Mouse (Mus musculus) midbrain, embryonic 12.5 days (tissue): Measurements from ENCODE around the gene Slit3. TPM values are rescaled to one million over a fixed set of nuclear protein-coding genes. Genes with fewer than 3 reads are reported as not detected.

Experiments
- ATAC-seq: fragments of 200-750 bp; cut with Nextera tagmentation; 2 replicates; pipeline ENCODE4 v1.8.0; 2017; ENCODE audit warnings: low read depth, moderate TSS enrichment, moderate library complexity; ENCODE audit not compliant: low FRiP score
- H3K27ac ChIP-seq: fragments of 300-500 bp; sonication (generic); replicated peaks from 2 replicates; pipeline ENCODE4 v1.5.1; 2016; ENCODE audit warnings: mild to moderate bottlenecking
- H3K27me3 ChIP-seq: fragments of 300-500 bp; sonication (generic); 2 replicates; pipeline ENCODE4 v1.6.1; 2016; ENCODE audit warnings: mild to moderate bottlenecking
- H3K36me3 ChIP-seq: fragments of 300-500 bp; sonication (generic); 2 replicates; pipeline ENCODE4 v1.6.1; 2016
- H3K4me1 ChIP-seq: fragments of 300-500 bp; sonication (generic); 2 replicates; pipeline ENCODE4 v1.6.1; 2016
- H3K4me2 ChIP-seq: fragments of 300-500 bp; sonication (generic); replicated peaks from 2 replicates; pipeline ENCODE4 v1.6.1; 2016; ENCODE audit warnings: mild to moderate bottlenecking, moderate library complexity
- H3K4me3 ChIP-seq: fragments of 300-500 bp; sonication (generic); 2 replicates; pipeline ENCODE4 v1.5.1; 2016; ENCODE audit warnings: mild to moderate bottlenecking
- H3K9ac ChIP-seq: fragments of 300-500 bp; sonication (generic); replicated peaks from 2 replicates; pipeline ENCODE4 v1.6.1; 2016; ENCODE audit warnings: mild to moderate bottlenecking, moderate library complexity
- H3K9me3 ChIP-seq: fragments of 300-500 bp; sonication (generic); 2 replicates; pipeline ENCODE4 v1.6.1; 2016; ENCODE audit warnings: mild to moderate bottlenecking
- WGBS: fragments of 180-500 bp; shearing (Covaris S2); methylation state at CpG from one replicate; pipeline ENCODE4 v1.1.7; 2016; 5-methylcytosine and 5-hydroxymethylcytosine counted together
- polyA plus RNA-seq: library from polyadenylated mRNA; unstranded; fragments of >200 nt; fragmentation: Nextera tagmentation; extraction: Ambion mirVana; gene quantifications from 2 replicates; pipeline ENCODE4 v1.2.1, GENCODE M21; 2016

The Slit3 gene
- polyA plus RNA-seq, 1 experiment from 2014 or later: 16.2 TPM

DNA sequence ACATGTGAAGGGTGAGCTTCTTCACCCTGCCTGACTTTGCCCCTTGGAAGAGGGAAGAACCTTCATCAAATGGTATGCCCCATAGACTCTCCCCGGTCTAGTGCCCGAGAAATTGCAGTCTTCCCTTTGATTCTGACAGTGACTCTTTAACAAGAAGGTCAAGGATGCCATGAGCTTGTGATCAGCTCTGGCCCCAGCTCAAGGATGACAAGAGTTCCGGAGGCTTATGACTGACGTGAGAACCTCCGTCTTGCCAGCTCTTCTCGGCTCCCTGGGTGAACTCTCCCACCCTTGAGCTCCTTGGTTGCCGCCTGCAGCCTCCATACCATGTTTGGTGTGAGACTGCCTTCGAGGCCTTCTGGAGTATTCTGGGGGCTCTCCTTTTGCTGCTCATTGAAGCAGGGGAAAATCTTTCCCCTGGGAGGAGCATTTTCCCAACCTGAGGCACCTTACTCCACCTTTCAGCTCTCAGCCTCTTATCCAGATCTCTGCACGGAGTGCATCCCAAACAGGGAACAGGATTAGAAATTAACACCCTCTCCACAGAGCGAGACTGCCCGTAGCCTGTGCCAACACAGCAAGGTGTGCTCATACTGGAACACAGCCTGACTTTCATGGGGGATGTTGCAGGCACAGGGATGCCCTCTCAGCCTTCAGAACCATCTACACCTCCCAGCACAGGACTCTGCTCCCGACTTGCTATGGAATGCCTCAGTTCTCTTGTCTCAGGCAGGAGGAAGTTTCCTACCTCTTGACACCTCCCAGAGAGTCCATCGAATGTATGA lies 224.9 kb downstream of the Slit3 start:
- H3K4me3 ChIP-seq: no peak overlapping the region
- ATAC-seq: no peak
- peaks cover 5% of the 10 kb centered on the region; the same call in 1 of the 2 replicates for H3K4me1 ChIP-seq
- no peak overlapping the region for H3K4me2 ChIP-seq
- H3K27ac ChIP-seq: no peak overlapping the region
- no peaks in the 10 kb centered on the region for H3K9me3 ChIP-seq
- H3K9ac ChIP-seq: no peak overlapping the region
- WGBS: 85% methylated on average over 13 of the region's 13 CpGs
- H3K36me3 ChIP-seq: no peaks in the 10 kb centered on the region
- H3K27me3 ChIP-seq: peaks cover 87% of the 10 kb centered on the region

DNA sequence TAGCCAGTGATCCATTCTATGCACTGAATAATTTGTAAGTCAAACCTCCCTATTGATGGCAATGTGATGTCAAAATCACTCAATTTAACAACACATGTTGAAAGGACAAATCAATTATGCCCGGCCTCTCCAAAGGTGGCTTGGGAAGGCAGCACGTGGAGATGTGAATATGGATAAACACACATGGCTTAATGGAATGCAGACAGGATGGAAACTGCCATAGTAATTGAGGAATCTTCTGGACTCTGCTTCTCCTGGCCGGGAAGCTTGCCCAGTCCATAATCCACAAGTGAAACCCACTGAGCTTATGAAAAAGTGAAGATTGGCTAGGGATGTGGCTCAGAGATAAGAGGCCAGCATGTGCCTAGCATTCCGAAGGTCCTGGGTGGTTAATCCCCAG lies 227.1 kb downstream of the Slit3 start:
- Histone ChIP-seq H3K27me3 (peaks cover 93% of the 10 kb centered on the region), H3K4me1 (peaks cover 13% of the 10 kb centered on the region; the same call in 1 of the 2 replicates), H3K4me2 (no peak overlapping the region), H3K9me3 (no peaks in the 10 kb centered on the region), H3K36me3 (no peaks in the 10 kb centered on the region), H3K4me3 (no peak overlapping the region), H3K9ac (no peak overlapping the region), H3K27ac (no peak overlapping the region)
- ATAC-seq: no peak
- 25% methylated on average over 4 of the region's 4 CpGs for WGBS

GRCm38 (mm10) chr11:35350968-35351367 lies 229.9 kb downstream of the Slit3 start:
- Histone ChIP-seq H3K4me3 (no peak overlapping the region), H3K9me3 (no peaks in the 10 kb centered on the region), H3K9ac (no peak overlapping the region), H3K4me2 (no peak overlapping the region), H3K27me3 (peaks cover 88% of the 10 kb centered on the region), H3K4me1 (peaks cover 13% of the 10 kb centered on the region; the same call in 1 of the 2 replicates), H3K36me3 (no peaks in the 10 kb centered on the region), H3K27ac (no peak overlapping the region)
- WGBS: 8% methylated on average over 4 of the region's 4 CpGs
- ATAC-seq: no peak

DNA sequence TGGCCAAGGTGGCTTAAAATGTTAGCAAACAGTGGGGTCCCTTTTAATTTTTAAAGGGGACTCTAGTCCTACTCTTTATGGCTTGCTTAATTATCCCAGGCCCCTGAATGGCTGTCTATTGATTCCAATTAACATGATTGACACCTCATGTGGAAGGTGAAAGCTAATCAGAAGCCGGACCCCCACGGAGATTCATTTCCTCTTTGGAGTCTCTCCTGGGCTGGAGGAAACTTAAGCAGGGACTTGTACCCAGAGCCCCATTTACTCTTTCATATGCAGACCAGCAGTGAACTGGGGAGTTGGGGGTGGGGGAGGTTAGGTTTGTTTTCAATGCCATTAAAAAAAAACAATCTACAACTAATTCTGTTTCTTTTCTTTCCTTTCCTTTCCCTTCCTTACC lies 230.4 kb downstream of the Slit3 start:
- Histone ChIP-seq H3K27ac (no peak overlapping the region), H3K9me3 (no peaks in the 10 kb centered on the region), H3K4me3 (no peak overlapping the region), H3K36me3 (no peaks in the 10 kb centered on the region), H3K4me2 (no peak overlapping the region), H3K9ac (no peak overlapping the region), H3K4me1 (peaks cover 13% of the 10 kb centered on the region; the same call in 1 of the 2 replicates), H3K27me3 (peaks cover 88% of the 10 kb centered on the region)
- WGBS: 12% methylated on average over 2 of the region's 2 CpGs
- ATAC-seq: no peak

- no peak for ATAC-seq
- Histone ChIP-seq H3K4me3 (no peak overlapping the region), H3K9me3 (peaks cover 6% of the 10 kb centered on the region; the same call in 1 of the 2 replicates), H3K4me1 (peaks cover 8% of the 10 kb centered on the region; the same call in 1 of the 2 replicates), H3K36me3 (no peaks in the 10 kb centered on the region), H3K27me3 (peaks cover 93% of the 10 kb centered on the region), H3K9ac (no peak overlapping the region), H3K4me2 (no peak overlapping the region), H3K27ac (no peak overlapping the region)
- WGBS: 74% methylated on average over 4 of the region's 4 CpGs
These were observed 234.8 kb downstream of the Slit3 start for GRCm38 (mm10) chr11:35355811-35356210.

GRCm38 (mm10) chr11:35361071-35361470 lies 240.0 kb downstream of the Slit3 start:
- Histone ChIP-seq H3K36me3 (no peaks in the 10 kb centered on the region), H3K4me3 (no peak overlapping the region), H3K9me3 (peaks cover 6% of the 10 kb centered on the region; the same call in 1 of the 2 replicates), H3K4me2 (no peak overlapping the region), H3K27ac (no peak overlapping the region), H3K27me3 (peaks cover 99% of the 10 kb centered on the region), H3K4me1 (peaks cover 18% of the 10 kb centered on the region), H3K9ac (no peak overlapping the region)
- WGBS: 87% methylated on average over 6 of the region's 6 CpGs
- ATAC-seq: no peak

DNA sequence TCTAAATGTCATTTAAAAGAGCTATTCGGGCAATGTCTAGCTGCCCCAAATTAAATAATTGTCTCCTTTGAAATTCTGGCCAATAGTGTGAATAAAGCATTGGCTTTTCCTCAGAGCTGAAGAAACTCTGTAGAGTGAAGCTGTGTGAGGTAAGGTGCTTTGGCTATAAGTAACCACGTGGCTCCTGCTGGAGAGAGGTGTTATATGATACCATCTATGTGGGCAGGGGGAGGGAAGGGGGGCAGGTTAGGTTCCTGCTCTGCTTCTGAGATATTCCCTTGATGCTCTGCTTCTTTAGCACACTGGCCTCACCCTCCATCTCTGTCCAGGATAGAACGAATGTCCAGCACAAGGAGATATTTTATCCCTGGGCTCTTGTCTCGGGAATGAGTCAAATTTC lies 242.0 kb downstream of the Slit3 start:
- H3K27ac ChIP-seq: no peak overlapping the region
- no peak overlapping the region for H3K9ac ChIP-seq
- no peak overlapping the region for H3K4me3 ChIP-seq
- H3K27me3 ChIP-seq: peaks cover 99% of the 10 kb centered on the region
- H3K4me2 ChIP-seq: no peak overlapping the region
- ATAC-seq: no peak
- 59% methylated on average over 4 of the region's 4 CpGs for WGBS
- peaks cover 18% of the 10 kb centered on the region for H3K4me1 ChIP-seq
- no peaks in the 10 kb centered on the region for H3K36me3 ChIP-seq
- peaks cover 6% of the 10 kb centered on the region; the same call in 1 of the 2 replicates for H3K9me3 ChIP-seq

- H3K4me3 ChIP-seq: no peak overlapping the region
- peaks cover 99% of the 10 kb centered on the region for H3K27me3 ChIP-seq
- H3K4me1 ChIP-seq: peaks cover 18% of the 10 kb centered on the region
- no peak overlapping the region for H3K27ac ChIP-seq
- peaks cover 5% of the 10 kb centered on the region; the same call in 1 of the 2 replicates for H3K9me3 ChIP-seq
- ATAC-seq: no peak
- H3K9ac ChIP-seq: no peak overlapping the region
- no peak overlapping the region for H3K4me2 ChIP-seq
- no peaks in the 10 kb centered on the region for H3K36me3 ChIP-seq
- 46% methylated on average over 10 of the region's 10 CpGs for WGBS
These were observed 243.4 kb downstream of the Slit3 start for GRCm38 (mm10) chr11:35364469-35364868.

DNA sequence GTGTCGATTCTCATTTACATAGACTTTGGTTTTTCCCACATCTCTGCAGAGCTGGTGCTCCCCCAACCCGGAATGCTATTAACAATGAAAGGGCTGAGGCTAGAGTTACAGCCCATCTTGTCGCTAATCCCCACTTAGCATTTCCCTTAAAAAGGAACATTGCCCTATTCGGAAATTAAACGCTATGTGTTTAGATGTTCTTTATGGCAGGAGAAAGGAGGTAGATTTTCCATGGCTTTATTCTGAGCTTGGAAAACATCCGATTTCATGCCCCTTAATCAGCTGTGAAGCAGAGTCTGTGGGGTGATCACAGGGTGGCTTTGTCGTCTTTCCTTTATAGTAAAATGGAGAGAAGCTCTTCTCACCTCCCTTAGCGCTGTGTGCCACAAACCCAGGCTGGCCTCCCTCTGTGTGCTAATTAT lies 244.5 kb downstream of the Slit3 start:
- Histone ChIP-seq H3K27me3 (peaks cover 99% of the 10 kb centered on the region), H3K4me2 (0 out of 2 replicates have a peak overlapping the region, but pooled peaks have one; percentile 2), H3K27ac (no peak overlapping the region), H3K36me3 (no peaks in the 10 kb centered on the region), H3K9me3 (no peaks in the 10 kb centered on the region), H3K4me3 (no peak overlapping the region), H3K9ac (no peak overlapping the region), H3K4me1 (peaks cover 18% of the 10 kb centered on the region)
- WGBS: 2% methylated on average over 8 of the region's 8 CpGs
- ATAC-seq: peak; percentile 82

- H3K9me3 ChIP-seq: no peaks in the 10 kb centered on the region
- WGBS: 64% methylated on average over 4 of the region's 4 CpGs
- no peak overlapping the region for H3K4me2 ChIP-seq
- H3K4me3 ChIP-seq: no peak overlapping the region
- H3K27ac ChIP-seq: no peak overlapping the region
- peaks cover 18% of the 10 kb centered on the region for H3K4me1 ChIP-seq
- ATAC-seq: no peak
- no peak overlapping the region for H3K9ac ChIP-seq
- peaks cover 99% of the 10 kb centered on the region for H3K27me3 ChIP-seq
- H3K36me3 ChIP-seq: no peaks in the 10 kb centered on the region
These were observed 245.6 kb downstream of the Slit3 start for GRCm38 (mm10) chr11:35366611-35367010.

- Histone ChIP-seq H3K27me3 (peaks cover 99% of the 10 kb centered on the region), H3K9ac (no peak overlapping the region), H3K4me3 (no peak overlapping the region), H3K27ac (no peak overlapping the region), H3K36me3 (no peaks in the 10 kb centered on the region), H3K9me3 (peaks cover 3% of the 10 kb centered on the region; the same call in 1 of the 2 replicates), H3K4me2 (no peak overlapping the region), H3K4me1 (peaks cover 18% of the 10 kb centered on the region)
- 88% methylated on average over 4 of the region's 4 CpGs for WGBS
- ATAC-seq: no peak
These were observed 246.2 kb downstream of the Slit3 start for GRCm38 (mm10) chr11:35367248-35367647.

DNA sequence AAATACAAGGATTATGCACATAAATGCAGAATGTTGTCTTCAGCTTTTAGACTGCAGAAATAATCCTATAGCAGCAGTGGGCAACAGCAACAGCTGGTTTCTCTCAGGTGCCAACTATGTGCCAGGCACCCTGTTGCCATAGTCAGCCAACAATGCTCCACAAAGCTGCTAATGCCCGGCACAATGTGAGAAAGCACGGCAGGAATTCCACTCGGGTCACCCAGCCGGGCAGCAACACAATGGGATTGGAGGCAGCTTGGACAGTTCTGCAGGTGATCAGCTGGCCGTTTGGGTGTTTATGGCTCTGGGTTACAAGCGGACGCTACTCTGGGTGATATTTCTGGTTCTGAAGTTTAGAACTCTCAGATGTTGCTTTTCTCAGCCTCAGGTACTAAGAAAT lies 248.9 kb downstream of the Slit3 start:
- H3K9me3 ChIP-seq: peaks cover 7% of the 10 kb centered on the region; the same call in 1 of the 2 replicates
- 27% methylated on average over 7 of the region's 7 CpGs for WGBS
- ATAC-seq: no peak
- H3K27ac ChIP-seq: no peak overlapping the region
- no peak overlapping the region for H3K4me2 ChIP-seq
- H3K9ac ChIP-seq: no peak overlapping the region
- H3K4me3 ChIP-seq: no peak overlapping the region
- peaks cover 92% of the 10 kb centered on the region for H3K27me3 ChIP-seq
- peaks cover 10% of the 10 kb centered on the region for H3K4me1 ChIP-seq
- H3K36me3 ChIP-seq: no peaks in the 10 kb centered on the region
